Mouse (Mus musculus): ENCODE results near the gene Foxp1.

The Foxp1 gene

DNA sequence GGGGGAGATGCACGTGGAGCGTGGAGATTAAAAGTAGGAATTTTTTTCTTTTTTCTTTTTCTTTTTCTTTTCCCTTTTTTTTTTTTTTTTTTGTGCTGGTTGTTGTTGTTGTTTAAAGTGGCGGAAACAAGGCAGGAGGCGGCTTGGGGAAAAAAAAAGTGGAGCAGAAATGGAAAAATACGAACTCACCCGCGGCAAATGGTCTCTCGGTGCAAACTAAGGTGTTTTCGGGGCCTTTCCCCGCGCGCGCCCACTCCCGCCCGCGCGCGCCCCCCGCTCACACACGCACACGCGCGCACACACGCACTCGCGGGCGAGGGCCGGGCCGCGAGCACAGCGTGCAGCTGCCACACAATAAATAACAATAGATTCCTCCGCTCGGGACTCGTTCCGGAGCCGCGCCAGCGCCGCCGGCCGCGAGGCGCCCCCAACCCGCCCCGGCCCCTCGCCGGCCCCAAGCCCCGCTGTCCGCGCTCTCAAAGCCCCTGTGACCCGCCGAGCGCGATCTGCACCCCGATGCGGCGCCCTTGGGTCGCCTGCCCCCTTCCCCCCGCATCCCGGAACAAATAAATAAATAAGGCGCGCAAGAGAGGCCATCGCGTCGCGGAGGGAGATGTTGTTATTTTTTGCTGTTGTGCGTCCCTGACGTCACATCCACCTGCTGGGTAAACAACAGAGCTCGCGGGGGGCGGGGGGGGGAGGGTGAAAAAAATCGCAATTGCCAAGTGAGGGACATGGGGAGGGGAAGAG is at the start of gene Foxp1:
Foxp1 (minus strand) TSS at position 363 of the 750 bp plus-strand sequence.
- DNase-seq, result peak; percentile 73

DNA sequence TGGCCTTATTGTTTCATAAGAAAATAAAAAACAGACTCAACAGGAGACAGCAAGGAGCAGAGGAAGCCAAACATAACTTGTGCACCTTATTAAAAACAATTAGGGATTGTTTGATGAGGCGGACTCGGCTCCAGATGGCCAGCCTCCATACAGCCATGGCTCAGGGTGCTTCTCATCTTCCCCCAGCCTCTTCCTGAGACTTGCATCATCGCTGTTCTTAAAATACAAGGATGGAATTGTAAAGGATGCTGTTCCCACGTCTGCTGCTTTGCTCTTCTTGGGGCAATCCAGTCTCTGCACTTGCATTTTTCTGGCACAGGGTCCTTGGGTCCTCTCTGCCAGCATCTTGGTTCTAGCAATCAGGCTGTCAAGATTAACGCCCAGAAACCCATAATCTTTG is 49.5 kb upstream of the Foxp1 start:
- no peak for DNase-seq

DNA sequence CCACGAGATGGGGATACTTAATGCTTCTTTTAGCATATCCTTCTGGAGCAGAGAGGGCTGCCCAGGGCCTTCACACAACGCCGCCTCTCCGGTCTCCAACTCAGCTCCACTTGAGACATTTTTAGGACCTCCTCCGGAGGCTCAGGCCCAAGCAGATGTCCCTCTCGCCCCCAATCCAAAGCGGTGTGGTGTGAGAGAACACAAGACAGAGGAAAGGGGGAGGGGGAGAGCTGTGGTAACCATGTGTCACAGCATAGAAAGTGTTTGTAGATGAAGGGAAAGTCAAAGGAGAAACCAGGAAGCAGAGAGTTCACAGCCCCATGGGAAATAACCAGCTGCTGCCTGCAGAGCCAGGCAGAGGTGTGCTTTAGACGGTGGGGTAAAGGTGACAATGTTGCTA is 44.4 kb upstream of the Foxp1 start:
- DNase-seq, result no peak

GRCm38 (mm10) chr6:99564766-99565165 is 42.2 kb upstream of the Foxp1 start:
- DNase-seq, result no peak

DNA sequence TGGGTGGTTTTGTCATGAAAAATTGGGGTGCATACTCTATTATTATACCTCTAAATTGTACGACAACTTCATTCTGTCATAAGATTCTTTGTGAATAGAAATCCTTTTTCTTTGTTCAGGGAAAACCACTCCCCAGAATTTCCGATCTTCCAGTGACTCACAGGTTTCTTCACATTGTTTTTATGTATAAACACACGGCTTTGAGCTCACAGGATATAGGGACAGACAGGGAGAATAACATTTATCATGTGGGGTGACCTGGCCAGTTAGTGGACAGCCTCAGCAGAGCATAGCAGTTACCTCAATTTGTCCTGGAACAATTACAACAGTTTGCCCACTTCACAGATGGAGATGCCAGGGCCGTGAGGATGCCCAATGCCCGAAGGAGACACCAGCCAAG is 34.4 kb upstream of the Foxp1 start:
- no peak for DNase-seq

DNA sequence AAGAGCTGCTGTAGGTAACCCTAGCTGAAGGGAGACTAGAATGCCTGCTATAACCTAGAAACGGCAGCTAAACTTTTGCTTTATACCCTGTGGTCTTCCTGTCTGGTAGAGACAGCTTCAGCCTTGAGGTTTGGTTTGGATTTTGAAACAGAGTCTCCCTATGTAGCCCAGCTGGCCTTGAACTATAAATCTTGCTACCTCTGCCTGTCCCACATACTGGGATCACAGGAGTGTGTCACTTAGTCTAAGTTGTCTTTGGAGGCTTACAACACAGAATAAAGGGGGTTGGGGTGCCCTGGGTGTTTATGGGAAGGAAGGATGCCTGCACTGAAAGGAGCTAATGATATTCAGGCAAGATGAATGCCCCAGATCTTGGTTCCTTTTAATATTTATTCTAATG is 30.3 kb upstream of the Foxp1 start:
- no peak for DNase-seq

GRCm38 (mm10) chr6:99546416-99546815 is 23.9 kb upstream of the Foxp1 start:
- DNase-seq, result no peak

DNA sequence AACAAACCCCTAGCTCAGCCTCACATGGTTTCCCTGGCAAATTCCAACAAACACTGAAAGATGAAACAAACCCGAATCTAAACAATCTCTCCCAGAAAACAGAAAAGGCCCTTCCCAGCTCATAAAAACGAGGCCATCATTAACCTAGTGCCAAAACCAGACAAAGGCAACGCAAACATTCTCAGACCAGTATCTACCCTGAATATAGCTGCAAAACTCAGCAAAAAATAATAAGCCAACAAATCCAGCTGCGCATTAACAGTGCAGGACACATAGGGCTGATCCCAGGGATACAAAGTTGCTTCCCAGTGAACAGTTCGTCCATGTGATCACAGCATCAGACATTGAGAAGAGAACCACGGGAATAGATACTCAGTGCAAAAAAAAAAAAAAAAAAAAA is 22.9 kb upstream of the Foxp1 start:
- no peak for DNase-seq

- DNase-seq, result no peak
Measured at GRCm38 (mm10) chr6:99541105-99541504, 18.6 kb upstream of the Foxp1 start.

GRCm38 (mm10) chr6:99540653-99541052 is 18.1 kb upstream of the Foxp1 start:
- no peak for DNase-seq

- no peak for DNase-seq
Measured at GRCm38 (mm10) chr6:99540146-99540545, 17.6 kb upstream of the Foxp1 start.

- no peak for DNase-seq
Measured at GRCm38 (mm10) chr6:99538194-99538941, 15.8 kb upstream of the Foxp1 start.

- DNase-seq, result no peak
Measured at GRCm38 (mm10) chr6:99534211-99534745, 11.8 kb upstream of the Foxp1 start.

- DNase-seq, result no peak
Measured at GRCm38 (mm10) chr6:99532458-99532857, 9.9 kb upstream of the Foxp1 start.

DNA sequence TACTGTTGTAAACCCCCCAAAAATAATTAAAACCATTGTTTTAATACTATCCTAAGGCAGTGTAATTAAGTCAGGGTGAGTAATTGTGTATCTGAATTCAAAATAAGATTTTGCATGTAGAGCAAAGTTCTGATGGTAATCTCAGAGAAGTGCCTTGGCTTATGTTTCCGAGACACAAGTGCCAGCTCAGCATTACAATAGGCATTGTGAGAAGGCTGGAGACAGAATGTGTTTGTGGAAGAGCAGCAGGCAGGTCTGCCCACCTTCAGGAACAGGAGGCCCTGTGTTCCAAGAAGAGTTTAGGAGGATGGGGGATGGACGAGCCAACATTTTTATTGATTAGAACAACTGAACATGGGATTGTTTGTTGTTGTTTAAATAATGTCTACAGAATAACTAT is 6.5 kb upstream of the Foxp1 start:
- DNase-seq, result no peak

DNA sequence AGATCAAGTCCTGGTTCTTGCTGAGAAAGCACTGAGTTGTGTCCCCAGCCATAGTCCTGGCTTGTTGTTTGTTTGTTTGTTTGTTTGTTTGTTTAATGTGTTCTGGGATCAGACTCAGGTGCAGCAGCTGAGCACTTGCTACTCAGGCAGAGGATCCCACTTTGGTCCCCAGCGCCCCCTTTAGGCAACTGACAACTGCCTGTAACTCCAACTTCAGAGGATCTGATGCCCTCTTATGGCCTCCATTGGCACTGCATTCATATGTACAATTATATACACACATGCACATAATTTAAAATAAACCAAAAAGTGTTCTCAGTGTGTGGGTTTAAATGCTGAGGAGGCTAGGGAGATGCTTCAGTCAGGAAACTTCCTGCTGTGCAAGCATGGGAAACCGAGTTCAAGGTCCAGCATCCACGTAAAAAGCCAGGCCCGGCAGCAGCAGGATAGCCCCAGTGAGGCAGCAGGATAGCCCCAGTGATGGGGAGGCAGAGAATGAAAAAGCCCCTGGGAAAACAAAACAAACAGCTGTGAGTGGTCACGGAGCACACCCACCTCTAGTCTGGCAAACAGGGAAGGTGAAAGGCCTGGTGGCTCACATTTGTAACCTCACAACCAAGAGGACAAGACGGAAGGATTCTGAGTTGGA is 5.1 kb upstream of the Foxp1 start:
- no peak for DNase-seq

DNA sequence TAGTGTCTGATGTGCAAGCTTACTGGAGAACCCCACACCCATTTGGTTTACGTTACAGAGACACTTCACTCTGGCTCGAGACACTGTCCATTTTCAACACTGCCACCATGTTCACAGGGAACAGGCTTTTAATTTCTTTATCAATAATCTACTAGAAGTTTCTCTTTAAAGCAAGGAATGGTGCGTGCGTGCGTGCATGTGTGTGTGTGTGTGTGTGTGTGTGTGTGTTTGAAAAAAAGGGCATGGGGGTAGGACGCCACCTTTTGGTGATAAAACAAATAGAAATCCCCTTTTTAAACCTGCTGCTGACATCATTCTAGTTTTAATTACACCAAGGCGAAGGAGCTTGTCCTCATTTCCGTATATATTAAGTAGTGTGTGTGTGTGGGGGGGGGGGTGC is 2.8 kb upstream of the Foxp1 start:
- no peak for DNase-seq

DNA sequence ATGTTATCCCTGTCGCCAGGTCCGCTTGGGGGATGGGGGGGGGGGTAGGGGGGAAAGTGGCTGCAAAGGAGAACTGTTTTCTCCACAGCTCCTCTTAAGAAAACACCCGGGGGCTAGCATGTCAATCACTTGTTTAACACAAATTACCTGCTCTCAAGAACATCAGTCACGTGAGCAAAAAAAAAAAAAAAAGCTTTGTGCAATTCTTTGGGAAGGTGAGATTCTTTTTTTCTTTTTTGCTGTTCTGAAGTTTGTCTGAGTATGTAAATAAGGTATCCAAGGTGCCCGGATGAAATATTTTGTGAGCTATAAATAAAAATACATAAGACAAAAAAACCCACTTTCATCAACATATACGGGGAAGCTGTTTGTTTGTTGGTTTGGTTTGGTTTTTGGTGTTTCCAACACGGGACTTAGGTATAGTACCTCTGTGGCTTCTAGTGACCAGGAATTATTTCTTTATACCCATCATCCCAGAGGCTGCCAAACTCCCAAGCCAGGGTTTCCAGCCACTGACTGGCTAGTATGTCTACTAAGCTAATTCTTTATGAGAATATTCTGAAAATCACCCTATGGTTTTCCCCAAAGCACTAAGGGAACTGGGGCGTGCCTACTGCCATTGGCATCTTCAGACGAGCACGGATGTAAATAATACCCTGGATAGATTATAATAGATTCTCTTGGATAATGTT is 1.3 kb upstream of the Foxp1 start:
- DNase-seq, result no peak

GRCm38 (mm10) chr6:99523109-99523632 is 650 bp upstream of the Foxp1 start:
- peak; percentile 71 for DNase-seq

- DNase-seq, result peak; percentile 45
Measured at GRCm38 (mm10) chr6:99521641-99522358, 721 bp downstream of the Foxp1 start.

GRCm38 (mm10) chr6:99521038-99521640 is 1.4 kb downstream of the Foxp1 start:
- DNase-seq, result peak; percentile 70

GRCm38 (mm10) chr6:99520676-99521037 is 1.9 kb downstream of the Foxp1 start:
- DNase-seq, result no peak

All from liver (tissue).